Mouse (Mus musculus) frontal cortex, postnatal 10 days (tissue): ENCODE data around the gene Atp8b4.
"Not testable (repeated sequence)": the region's sequence is repeated elsewhere in the genome, so short reads cannot be mapped to it uniquely, and the experiment has no call there.

ENCODE experiments used
- DNase-seq, 2 experiments: peaks; one replicate each; pipeline ENCODE4 v3.0.0; 2022; ENCODE audit warnings: low spot score in 2 of 2, mixed read lengths in 1 of 2

Gene Atp8b4

GRCm38 (mm10) chr2:126500521-126500920, at the start of gene Atp8b4:
Gene Atp8b4 (minus strand): TSS chr2:126500674.
- DNase-seq = no peak

GRCm38 (mm10) chr2:126549681-126550080, 49.2 kb upstream of the Atp8b4 start:
- DNase-seq = no peak

- DNase-seq = no peak
These were observed 45.9 kb upstream of the Atp8b4 start for GRCm38 (mm10) chr2:126546392-126546791.

GRCm38 (mm10) chr2:126545297-126545696, 44.8 kb upstream of the Atp8b4 start:
- no peak for DNase-seq

GRCm38 (mm10) chr2:126542211-126542610, 41.7 kb upstream of the Atp8b4 start:
- DNase-seq = no peak

GRCm38 (mm10) chr2:126540390-126540925, 40.0 kb upstream of the Atp8b4 start:
- no peak for DNase-seq

- DNase-seq = no peak
These were observed 37.2 kb upstream of the Atp8b4 start for GRCm38 (mm10) chr2:126537654-126538053.

- no peak for DNase-seq
These were observed 30.1 kb upstream of the Atp8b4 start for GRCm38 (mm10) chr2:126530581-126530980.

GRCm38 (mm10) chr2:126527461-126527860, 27.0 kb upstream of the Atp8b4 start:
- DNase-seq = no peak

GRCm38 (mm10) chr2:126524271-126524670, 23.8 kb upstream of the Atp8b4 start:
- no peak for DNase-seq

GRCm38 (mm10) chr2:126523101-126523745, 22.7 kb upstream of the Atp8b4 start:
- DNase-seq = not testable (repeated sequence)

- no peak for DNase-seq
These were observed 21.6 kb upstream of the Atp8b4 start for GRCm38 (mm10) chr2:126522056-126522455.

- DNase-seq = no peak
These were observed 21.0 kb upstream of the Atp8b4 start for GRCm38 (mm10) chr2:126521471-126521870.

- no peak for DNase-seq
These were observed 20.4 kb upstream of the Atp8b4 start for GRCm38 (mm10) chr2:126520828-126521227.

GRCm38 (mm10) chr2:126519872-126520581, 19.6 kb upstream of the Atp8b4 start:
- no peak for DNase-seq

- no peak for DNase-seq
These were observed 14.8 kb upstream of the Atp8b4 start for GRCm38 (mm10) chr2:126515069-126515826.

- no peak for DNase-seq
These were observed 7.8 kb upstream of the Atp8b4 start for GRCm38 (mm10) chr2:126508228-126508627.

- DNase-seq = no peak
These were observed 7.0 kb upstream of the Atp8b4 start for GRCm38 (mm10) chr2:126507477-126507876.

- no peak for DNase-seq
These were observed 4.7 kb upstream of the Atp8b4 start for GRCm38 (mm10) chr2:126505156-126505555.

- DNase-seq = no peak
These were observed 744 bp downstream of the Atp8b4 start for GRCm38 (mm10) chr2:126499730-126500129.

GRCm38 (mm10) chr2:126498761-126499452, 1.6 kb downstream of the Atp8b4 start:
- no peak for DNase-seq

GRCm38 (mm10) chr2:126496838-126497237, 3.6 kb downstream of the Atp8b4 start:
- DNase-seq = no peak
